Comparison of ENCODE assay signal across 8 mouse cellular contexts in genomic region chr8:122551265-122552051, GRCm38 (mm10). TPM values are rescaled to one million over a fixed set of nuclear protein-coding genes. Genes with fewer than 3 reads are reported as not detected.
DNase-seq lines count a peak whose midpoint lies in the region; ATAC-seq and TF ChIP-seq lines count a peak whose summit lies in the region.

Gene Piezo1 (minus strand): TSS chr8:122551329.

- peaks cover 5% of the 10 kb centered on the region for H3K4me1 ChIP-seq in ES-Bruce4 (ENCODE audit: control insufficient read depth, insufficient read depth, low read length)
- peaks cover 25% of the 10 kb centered on the region for H3K4me1 ChIP-seq in forebrain, embryonic 16.5 days (replicated peaks; ENCODE audit: control insufficient read depth, insufficient read depth, low read length)
- H3K4me1 ChIP-seq in lung, embryonic 15.5 days = peaks cover 47% of the 10 kb centered on the region
- H3K4me1 ChIP-seq in olfactory bulb, adult 2 months (ENCODE audit: control insufficient read depth, insufficient read depth, low read length) = peaks cover 35% of the 10 kb centered on the region

- peak within 1 kb of the TSS; percentile 68 for H3K4me3 ChIP-seq in ES-Bruce4 (ENCODE audit: low read depth, low read length)
- peak within 1 kb of the TSS; percentile 52 for H3K4me3 ChIP-seq in forebrain, embryonic 16.5 days (replicated peaks; ENCODE audit: low read length)
- H3K4me3 ChIP-seq in lung, embryonic 15.5 days = peak within 1 kb of the TSS; percentile 89
- H3K4me3 ChIP-seq in olfactory bulb, adult 2 months (ENCODE audit: insufficient read depth, low read depth, low read length) = peak within 1 kb of the TSS; percentile 49

- H3K27me3 ChIP-seq in ES-Bruce4 (ENCODE audit: control insufficient read depth, insufficient read depth, low read length, poor library complexity, severe bottlenecking) = no peaks in the 10 kb centered on the region
- H3K27me3 ChIP-seq in forebrain, embryonic 16.5 days (replicated peaks; ENCODE audit: control insufficient read depth, insufficient read depth, low read length) = peaks cover 22% of the 10 kb centered on the region
- H3K27me3 ChIP-seq in lung, embryonic 15.5 days = no peaks in the 10 kb centered on the region

- TF ChIP-seq POLR2A in ES-Bruce4 (IDR thresholded peaks at IDR 0.05; ENCODE audit: insufficient read depth, low read length) = no peak
- TF ChIP-seq POLR2A in olfactory bulb, adult 2 months (IDR thresholded peaks at IDR 0.05; ENCODE audit: insufficient read depth, low read depth, low read length) = 0 out of 2 replicates have a peak, but pooled peaks have one; percentile 12

- peak; percentile 99 for TF ChIP-seq CTCF in ES-Bruce4 (IDR thresholded peaks at IDR 0.05; ENCODE audit: low read depth, low read length)
- peak; percentile 97 for TF ChIP-seq CTCF in olfactory bulb, adult 2 months (IDR thresholded peaks at IDR 0.05; ENCODE audit: insufficient read depth, low read depth, low read length)

- peak; percentile 62; the same call in 1 of the 2 replicates for TF ChIP-seq EP300 in ES-Bruce4 (IDR thresholded peaks at IDR 0.05; ENCODE audit: insufficient read depth, low read depth, low read length)

- ATAC-seq in forebrain, embryonic 16.5 days = peak; percentile 65
- ATAC-seq in lung, embryonic 15.5 days (ENCODE audit: borderline replicate concordance, extremely low read depth, low FRiP score, low TSS enrichment) = peak; percentile 87

- H3K9ac ChIP-seq in ES-Bruce4 (ENCODE audit: low read depth, poor library complexity, severe bottlenecking) = peak within 1 kb of the TSS; percentile 96
- peak within 1 kb of the TSS; percentile 61 for H3K9ac ChIP-seq in forebrain, embryonic 16.5 days (replicated peaks; ENCODE audit: low read depth, low read length)
- peak within 1 kb of the TSS; percentile 91 for H3K9ac ChIP-seq in lung, embryonic 15.5 days

- DNase-seq in c-Kit-positive CD71-positive TER-119-positive erythroid progenitor cells, embryonic 14.5 days (ENCODE audit: low spot score) = peak; percentile 90
- peak; percentile 97 for DNase-seq in heart, postnatal 36 days
- DNase-seq in layer of hippocampus, adult 18-20 months (ENCODE audit: low spot score in 2 of 2) = peak; percentile 49 to 79
- peak; percentile 94 for DNase-seq in thymus, postnatal 0 days (ENCODE audit: low spot score)

- H3K4me2 ChIP-seq in forebrain, embryonic 16.5 days (ENCODE audit: low read length) = peak within 1 kb of the TSS; percentile 67
- H3K4me2 ChIP-seq in lung, embryonic 15.5 days = peak within 1 kb of the TSS; percentile 76

- no peak within 1 kb of the TSS for H3K27ac ChIP-seq in ES-Bruce4 (ENCODE audit: insufficient read depth, low read length)
- no peak within 1 kb of the TSS for H3K27ac ChIP-seq in forebrain, embryonic 16.5 days (ENCODE audit: low read length)
- peak within 1 kb of the TSS; percentile 94 for H3K27ac ChIP-seq in lung, embryonic 15.5 days
- no peak within 1 kb of the TSS for H3K27ac ChIP-seq in olfactory bulb, adult 2 months (ENCODE audit: insufficient read depth, low read depth, low read length)

- H3K36me3 ChIP-seq in ES-Bruce4 (ENCODE audit: control insufficient read depth, insufficient read depth, low read length, poor library complexity, severe bottlenecking) = 0 out of 2 replicates have a peak, but pooled peaks cover 4% of the 10 kb centered on the region
- H3K36me3 ChIP-seq in forebrain, embryonic 16.5 days (ENCODE audit: control insufficient read depth, insufficient read depth) = no peaks in the 10 kb centered on the region
- no peaks in the 10 kb centered on the region for H3K36me3 ChIP-seq in lung, embryonic 15.5 days

- 11% methylated on average over 56 of the region's 56 CpGs for WGBS in forebrain, embryonic 16.5 days
- 9% methylated on average over 53 of the region's 56 CpGs for WGBS in lung, embryonic 15.5 days
- WGBS in olfactory bulb, adult 2 months = 12% methylated on average over 55 of the region's 56 CpGs

- intact Hi-C loops in heart, postnatal 36 days (cut with DNase I) = loop anchor here (1.0 to 5.0 kb wide), 3 partner anchors 50 to 279 kb away; partner anchors contain the start of gene Zc3h18

- no peaks in the 10 kb centered on the region for H3K9me3 ChIP-seq in ES-Bruce4 (replicated peaks; ENCODE audit: control insufficient read depth, insufficient read depth, low read length, poor library complexity, severe bottlenecking)
- no peaks in the 10 kb centered on the region for H3K9me3 ChIP-seq in forebrain, embryonic 16.5 days (ENCODE audit: control insufficient read depth, low read length)
- H3K9me3 ChIP-seq in lung, embryonic 15.5 days = no peaks in the 10 kb centered on the region

RNA-seq across cellular contexts. Expression of gene Piezo1, which starts in this region (rescaled TPM):
- 59.4 and 61.6 TPM in 2 replicates for polyA plus RNA-seq in ES-Bruce4 (2011; ENCODE audit: insufficient read depth, insufficient read length, low read depth, missing spikeins)
- polyA plus RNA-seq in forebrain, embryonic 16.5 days (2015; fragmentation: Nextera tagmentation; extraction: Ambion mirVana) = 1.9 and 3.4 TPM in 2 replicates
- total RNA-seq in heart, postnatal 36 days (2021) = 10 to 100 TPM; 18.8 to 21.6 TPM
- total RNA-seq in layer of hippocampus, adult 18-20 months (2021) = 1 to 10 TPM; 3.2 to 3.5 TPM
- 18.7 and 23.4 TPM in 2 replicates for polyA plus RNA-seq in lung, embryonic 15.5 days (2015; fragmentation: Nextera tagmentation; extraction: Ambion mirVana)
- not detected in 2 replicates for polyA plus RNA-seq in olfactory bulb, adult 2 months (2012; ENCODE audit: insufficient read depth, insufficient read length, low replicate concordance, missing spikeins)
- polyA plus RNA-seq in thymus, postnatal 0 days (2015; fragmentation: Nextera tagmentation; extraction: Ambion mirVana) = 5.2 and 6.9 TPM in 2 replicates

Comparison
In these comparisons a context has a peak if more than half of its experiments do, and no peak if none do; other contexts are left out.
1. RNA of gene Piezo1 (total RNA-seq): 18.8 to 21.6 TPM in heart, postnatal 36 days; 3.2 to 3.5 TPM in layer of hippocampus, adult 18-20 months; every median in the first group is over 4 times any median in the second.
2. Peak in every context shown above with its lines, with median percentiles within 50 percentile points of each other: H3K4me3 ChIP-seq, H3K9ac ChIP-seq and DNase-seq.